Mouse (Mus musculus) spleen, postnatal 4 days (tissue): ENCODE measurements around the gene Praf2.
A peak's percentile ranks its signal among the peaks of the same experiment; 100 is the strongest.
"Not testable (repeated sequence)": the region's sequence is repeated elsewhere in the genome, so short reads cannot be mapped to it uniquely, and the experiment has no call there.

Experiments used
- DNase-seq, 2 experiments: peaks; one replicate each; pipeline ENCODE4 v3.0.0; 2022; ENCODE audit warnings: low spot score in 2 of 2

Gene Praf2

DNA sequence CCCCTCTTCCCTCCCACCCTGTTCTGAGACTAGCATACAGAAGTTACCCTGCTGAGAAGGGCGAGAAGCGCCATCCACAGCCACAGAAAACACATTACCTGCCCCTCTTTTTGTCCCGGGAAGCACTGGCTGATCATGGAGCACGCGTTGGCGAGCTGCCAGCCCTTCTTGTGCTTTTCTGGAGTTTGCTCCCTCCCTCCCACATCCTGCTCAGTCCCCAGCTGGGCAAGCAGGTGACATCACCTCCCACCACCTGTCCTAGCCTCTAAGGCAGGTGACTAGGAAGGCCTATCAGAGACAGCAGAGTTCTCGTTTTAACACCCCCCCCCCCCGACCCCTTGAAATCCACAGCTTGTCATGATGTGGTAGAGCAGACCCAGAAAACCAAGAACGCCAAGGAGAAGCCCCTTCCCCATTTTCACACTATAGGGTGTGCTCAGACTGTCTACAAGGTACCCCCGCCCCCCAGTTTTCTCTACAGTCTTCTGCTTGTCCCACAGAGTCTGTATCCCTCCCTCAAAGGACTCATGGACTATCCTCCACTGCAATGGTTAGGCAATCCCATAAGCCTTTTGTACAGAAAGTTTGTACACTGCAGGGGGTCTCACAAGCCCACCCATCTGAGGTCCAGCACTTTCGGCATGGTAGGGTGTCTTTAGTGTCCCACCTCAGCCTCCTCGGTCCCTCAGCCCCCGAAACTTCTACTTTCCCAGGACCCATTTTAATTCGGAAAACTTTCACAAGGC, 11.3 kb downstream of the Praf2 start:
- no peak for DNase-seq

DNA sequence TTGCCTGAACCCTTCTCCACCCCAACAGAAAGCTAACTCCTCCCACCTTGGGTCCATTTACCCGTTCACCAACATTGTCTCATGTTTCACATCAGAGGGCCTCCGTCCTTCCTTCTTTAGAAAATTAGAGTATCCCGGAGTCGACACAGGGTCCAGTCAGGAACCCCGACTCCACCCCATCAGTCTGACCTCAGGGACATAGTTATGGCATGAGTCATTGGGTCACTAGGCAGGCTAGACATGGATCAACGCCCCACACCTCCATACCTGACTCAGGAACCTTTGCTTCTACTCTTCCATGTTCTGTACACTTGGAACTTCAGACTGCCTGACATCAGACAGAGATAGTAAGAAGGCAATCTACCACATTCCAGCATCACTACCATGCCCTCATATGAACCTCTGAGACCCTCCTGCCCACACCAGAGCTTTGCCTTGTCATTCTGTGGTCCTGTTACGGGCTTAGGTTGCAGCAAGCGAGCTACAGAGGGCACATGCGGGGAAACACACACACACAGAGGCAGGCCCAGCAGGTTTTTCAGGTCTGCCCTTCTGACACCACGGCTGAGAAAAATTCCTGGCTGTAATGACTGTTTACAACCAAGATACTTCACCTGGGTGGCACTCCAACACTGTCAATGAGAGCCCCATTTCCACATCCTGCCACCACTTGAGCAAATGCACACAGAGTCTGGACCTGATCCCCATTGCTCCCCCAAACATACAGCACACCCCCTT, 12.0 kb downstream of the Praf2 start:
- DNase-seq: no peak

DNA sequence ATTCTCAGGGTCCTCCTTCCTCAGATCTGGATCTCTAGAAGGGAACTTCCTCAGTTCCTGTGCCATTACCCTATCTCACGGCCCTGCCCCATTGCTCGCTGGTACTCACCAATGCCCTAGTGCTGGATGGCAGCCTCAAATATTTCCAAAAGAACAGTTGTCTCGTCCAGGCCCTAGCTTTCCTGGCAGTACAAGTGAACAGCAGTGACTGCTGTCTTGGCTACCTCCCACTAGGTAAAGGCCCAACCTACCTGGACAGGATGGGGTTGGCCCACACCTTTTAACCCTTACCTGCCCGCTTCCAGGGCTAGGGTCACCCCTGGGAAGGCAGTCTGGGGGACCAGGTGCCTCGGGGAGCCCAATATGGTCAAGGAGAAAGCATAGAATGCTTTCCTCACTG, 12.9 kb downstream of the Praf2 start:
- DNase-seq: no peak

DNA sequence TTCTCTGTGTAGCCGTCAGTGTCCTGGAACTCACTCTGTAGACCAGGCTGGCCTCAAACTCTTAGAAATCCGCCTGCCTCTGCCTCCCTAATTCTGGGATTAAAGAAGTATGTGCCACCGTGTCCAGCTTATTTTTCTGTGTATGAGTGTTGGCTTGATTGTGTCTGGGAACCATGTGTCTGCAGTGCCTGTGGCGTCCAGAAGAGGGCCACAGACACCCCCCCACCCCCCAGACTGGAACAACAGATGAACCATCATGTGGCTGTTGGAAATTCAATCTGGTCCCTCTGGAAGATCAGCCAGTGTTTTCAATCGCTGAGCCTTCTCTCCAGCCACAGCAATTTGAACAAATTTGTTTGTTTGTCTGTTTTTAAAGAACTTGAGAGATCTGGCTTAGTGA, 15.2 kb downstream of the Praf2 start:
- no peak for DNase-seq

DNA sequence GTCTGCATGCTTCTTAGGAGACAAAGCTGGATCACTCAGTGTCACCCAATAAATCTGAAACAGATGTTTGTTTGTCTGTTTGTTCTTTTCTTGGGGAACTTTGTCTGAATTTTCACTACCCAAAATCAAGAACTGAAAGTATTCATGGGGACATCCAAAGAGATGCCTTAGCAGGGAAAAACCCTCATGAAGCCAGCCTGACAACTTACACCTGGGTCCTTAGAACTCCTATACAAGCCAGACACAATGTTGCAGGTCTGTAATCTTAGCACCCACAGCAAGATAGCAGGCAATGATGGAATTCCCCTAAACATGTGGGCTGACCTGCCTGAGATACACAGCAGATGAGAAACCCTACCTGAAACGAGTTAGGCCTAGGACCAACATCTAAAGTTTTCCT, 16.7 kb downstream of the Praf2 start:
- no peak for DNase-seq

DNA sequence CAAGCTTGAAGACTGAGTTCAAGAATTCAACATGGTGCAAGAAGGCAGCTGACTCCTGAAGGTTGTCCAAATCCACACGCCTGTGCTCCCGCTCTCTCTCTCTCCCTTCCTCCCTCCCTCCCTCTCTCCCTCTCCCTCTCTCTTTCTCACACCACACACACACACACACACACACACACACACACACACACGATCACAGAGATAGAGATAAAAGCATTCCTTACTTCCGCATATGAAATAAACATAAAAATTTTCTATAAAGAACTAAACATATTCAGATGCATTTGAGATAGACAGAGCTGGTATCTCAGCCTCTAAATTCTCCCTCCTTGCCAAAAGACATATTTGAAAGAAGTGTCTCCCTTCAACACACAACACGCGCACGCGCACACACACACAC, 17.2 kb downstream of the Praf2 start:
- no peak for DNase-seq

DNA sequence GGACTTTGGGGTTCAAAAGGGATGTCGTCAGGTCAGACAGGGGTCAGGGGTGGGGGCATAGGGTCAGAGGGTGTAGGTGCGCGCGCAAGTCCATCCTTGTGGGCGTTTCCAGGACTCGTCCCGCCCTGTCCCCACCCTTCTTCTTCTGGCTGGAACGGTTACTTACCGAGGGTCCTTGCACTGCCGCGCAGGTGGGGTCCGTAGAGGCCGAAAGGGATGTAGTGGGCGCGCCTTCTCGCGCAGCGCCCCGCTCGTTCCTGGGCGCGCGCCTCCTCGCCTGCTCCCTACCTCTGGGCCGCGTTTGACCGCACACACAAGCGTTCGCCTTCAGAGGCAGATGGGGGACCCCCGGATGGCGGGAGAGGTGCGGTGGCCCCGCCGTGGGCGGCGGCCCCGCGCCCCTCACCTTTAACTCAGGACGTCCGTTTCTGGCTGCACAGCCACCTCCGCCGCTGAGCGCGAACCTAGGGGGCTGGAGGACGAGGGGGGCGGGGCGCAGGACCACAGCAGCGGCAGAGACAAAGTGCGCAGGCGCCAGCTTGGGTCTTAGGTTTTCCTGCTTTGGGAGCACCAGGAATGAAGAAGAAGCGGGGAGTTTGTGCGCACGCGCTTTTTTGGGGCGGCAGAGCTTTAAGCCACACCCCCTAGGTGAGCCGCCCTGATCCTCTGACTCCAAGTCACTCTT, 22.3 kb downstream of the Praf2 start, which contains the start of gene Ccdc120:
Ccdc120 (minus strand) TSS at position 474 of the 685 bp plus-strand sequence.
- DNase-seq: no peak

DNA sequence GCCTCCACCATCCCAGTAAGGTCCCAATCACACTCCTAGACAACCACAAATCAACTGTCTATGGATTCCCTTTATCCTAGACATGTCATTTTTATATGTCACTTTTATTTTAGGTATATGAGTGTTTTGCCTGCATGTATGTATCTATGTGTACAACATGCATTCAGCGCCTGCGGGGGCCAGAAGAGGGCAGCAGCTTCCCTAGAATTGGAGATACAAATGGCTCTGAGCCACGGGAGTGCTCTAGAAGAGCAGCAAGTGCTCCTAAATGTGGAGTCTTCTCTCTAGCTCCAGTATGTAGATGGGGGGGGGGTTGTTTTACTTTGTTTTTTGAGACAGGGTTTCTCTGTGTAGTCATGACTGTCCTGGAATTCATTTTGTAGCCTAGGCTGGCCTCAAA, 25.4 kb downstream of the Praf2 start:
- DNase-seq: not testable (repeated sequence)

DNA sequence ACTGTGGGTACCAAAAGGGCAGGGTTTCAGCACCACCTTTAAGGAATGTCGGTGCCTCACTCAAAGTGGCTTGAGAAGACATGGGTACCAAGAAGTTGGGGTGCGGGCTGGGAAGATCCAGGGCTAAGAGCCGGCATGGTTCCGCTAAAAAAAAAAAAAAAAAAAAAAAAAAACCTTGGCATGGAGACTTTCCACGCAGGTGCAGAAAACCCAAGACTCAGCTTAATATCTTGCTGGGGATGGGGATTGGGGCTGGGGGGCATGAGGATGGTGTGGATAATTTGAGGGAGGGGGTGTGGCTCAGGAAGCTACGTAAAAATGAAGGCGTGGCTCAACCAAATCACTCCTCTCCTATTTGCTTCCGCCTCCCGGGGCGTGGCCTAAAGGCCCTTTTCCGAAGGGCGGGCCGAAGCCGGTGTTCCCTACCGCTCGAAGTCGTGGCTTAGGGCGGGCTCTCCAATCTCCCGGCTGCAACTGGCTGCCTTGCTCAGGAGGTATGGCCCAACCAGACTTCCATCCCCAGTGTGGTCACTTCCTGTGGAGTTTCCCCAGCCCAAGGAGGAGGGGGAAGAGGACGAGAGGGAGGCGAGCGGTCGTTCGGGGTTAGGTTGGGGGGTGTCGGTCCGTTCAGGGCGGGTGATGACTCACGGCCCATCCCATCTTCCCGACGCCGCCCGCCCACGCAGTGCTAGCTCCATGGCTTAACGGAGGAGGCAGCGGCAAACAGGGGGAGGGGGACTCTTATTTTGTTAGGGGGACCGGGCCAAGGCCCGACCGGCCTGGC, 34.1 kb downstream of the Praf2 start, which contains the start of gene Tfe3:
Tfe3 (plus strand) TSS at position 424 of the 784 bp plus-strand sequence.
- peak; percentile 88 to 89 for DNase-seq

DNA sequence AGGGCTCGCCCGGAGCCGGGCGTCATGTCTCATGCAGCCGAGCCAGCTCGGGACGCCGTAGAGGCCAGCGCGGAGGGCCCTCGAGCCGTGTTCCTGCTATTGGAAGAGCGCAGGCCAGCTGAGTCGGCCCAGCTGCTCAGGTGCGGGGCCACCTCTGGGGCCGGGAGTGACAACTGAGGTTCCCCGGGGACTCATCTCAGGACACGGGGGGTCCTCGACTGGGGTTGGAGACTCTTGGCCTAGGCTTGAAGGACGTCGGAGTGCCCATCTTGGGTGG, 34.6 kb downstream of the Praf2 start:
- DNase-seq: no peak

DNA sequence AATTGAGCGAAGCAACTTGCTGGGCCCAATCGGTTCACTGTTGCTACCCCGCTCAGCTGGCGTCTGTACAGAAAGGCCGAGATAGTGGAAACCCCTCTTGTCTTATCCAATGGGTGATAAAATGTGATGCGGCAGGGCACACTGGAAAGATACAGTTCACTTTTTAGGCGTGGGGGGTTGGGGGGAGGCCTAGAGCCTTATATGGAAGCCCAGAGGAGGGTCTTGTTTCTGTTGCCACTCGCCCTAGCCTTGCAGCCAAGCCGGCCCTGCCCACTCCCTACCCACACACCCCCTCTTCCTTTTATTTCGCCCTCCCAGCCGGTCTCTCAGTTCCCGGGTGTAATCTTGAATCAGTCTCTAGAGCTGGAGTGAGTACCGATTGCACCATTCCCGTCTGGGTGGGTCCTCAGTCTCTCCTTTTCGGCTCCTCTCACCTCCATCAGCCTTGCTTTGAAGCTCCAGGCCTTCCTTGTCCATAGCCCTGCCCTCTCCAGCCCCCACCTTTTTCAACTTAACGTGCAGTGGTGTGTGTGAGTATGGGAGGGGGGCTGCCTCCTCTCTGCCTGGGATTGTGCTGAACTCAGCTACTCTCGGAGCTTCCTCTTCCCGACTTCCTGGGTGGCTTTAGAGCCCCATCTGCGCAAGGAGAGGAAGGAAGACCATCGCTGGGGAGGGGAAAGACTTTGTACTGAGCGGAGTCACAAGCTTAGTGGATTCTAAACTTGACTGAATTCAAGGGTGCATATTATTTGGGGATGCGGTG, 35.6 kb downstream of the Praf2 start:
- peak; percentile 16 to 65 for DNase-seq

DNA sequence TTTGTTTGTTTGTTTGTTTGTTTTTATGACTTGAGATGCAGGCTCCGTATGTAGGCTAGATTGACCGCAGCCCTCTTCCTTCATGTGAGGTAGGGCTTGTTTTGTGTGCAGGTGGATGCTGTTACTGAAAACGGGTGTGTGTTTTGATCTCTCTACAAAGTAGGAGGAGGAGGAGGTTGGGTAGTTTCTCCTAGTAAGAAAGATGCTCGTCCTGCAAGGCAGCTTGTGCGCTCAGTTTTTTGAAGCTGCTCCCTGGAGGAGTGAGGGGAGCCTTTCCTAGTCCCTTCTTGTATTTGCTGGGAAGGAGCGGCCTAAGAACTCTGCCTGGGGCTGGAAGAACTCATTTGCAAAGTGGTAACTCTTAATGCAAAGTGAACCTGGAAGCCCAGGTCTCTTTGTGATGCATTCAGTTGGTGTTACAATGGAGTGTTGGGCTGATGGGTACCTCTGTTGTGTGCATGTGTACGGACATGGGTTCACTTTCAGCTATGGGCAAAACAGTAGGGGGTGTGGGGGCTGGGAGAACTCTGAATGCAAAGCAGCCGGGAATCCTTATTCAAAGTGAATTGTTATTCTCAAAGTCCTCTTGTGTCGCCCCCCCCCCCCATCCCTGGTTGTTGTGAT, 36.5 kb downstream of the Praf2 start:
- DNase-seq: no peak

DNA sequence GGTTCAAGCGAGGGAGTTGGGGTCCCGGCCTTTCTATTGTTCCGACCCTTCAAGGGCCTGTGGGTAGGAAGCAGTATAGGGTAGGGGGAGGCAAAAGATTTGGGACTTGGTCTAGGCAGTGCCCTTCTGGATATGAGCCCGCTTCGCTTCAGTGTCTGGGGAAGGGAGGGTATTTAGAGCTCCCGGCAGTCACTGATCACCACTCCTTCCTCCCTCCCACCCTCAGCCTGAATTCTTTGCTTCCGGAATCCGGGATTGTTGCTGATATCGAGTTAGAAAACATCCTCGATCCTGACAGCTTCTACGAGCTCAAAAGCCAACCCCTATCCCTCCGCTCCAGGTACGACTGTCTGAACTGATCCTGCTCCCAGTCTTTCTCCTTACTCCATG, 37.0 kb downstream of the Praf2 start:
- DNase-seq: no peak

DNA sequence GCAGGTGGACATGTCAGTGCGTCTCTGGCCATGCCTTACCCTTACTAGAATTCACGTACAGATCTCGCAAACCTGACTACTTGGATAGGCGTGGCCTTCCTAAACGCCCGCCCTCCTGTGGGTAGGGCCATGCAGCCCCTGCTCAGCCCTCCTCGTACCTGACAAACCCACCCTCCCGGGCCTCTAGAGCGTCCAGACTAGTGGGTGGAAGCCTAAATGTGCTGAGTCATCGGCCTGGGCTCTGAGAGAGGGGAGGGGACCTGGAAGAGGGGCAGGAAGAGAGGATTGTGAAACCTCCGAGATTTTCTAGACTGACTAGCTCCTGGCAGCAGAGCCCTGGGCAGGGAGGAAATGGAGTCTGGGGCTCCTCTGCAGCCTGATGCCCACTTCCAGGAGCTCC, 37.5 kb downstream of the Praf2 start:
- peak; percentile 30 to 68 for DNase-seq

DNA sequence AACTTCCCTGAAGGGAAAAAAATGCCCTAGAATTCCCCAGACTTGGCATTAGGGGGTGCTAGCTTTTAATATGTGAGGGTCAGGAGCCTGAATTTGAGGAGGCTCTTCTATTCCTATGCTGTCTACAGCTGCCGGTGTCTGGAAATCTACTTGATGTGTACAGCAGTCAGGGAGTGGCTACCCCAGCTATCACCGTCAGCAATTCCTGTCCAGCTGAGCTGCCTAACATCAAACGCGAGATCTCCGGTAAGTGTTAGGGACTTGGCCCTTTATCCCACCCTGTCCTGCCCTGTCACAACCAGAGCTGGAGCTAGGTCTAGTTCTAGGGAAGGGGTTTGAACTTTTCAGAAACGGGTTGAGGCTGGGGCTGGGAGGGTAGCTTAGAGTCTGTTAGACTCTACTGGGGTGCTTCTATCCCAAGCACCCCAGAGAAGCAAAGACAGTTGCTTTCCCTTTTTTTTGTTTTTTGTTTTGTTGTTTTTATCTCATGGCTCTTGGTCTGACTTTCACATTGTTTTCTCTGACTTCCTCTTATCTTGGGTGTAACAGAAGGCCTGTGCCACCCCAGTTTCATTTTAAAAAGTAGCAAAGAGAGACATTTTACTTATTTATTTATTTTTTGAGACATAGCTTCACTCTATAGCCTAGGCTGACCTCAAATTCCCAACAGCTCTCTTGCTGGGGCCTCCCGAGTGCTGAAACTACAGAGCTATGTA, 41.2 kb downstream of the Praf2 start:
- DNase-seq: no peak

DNA sequence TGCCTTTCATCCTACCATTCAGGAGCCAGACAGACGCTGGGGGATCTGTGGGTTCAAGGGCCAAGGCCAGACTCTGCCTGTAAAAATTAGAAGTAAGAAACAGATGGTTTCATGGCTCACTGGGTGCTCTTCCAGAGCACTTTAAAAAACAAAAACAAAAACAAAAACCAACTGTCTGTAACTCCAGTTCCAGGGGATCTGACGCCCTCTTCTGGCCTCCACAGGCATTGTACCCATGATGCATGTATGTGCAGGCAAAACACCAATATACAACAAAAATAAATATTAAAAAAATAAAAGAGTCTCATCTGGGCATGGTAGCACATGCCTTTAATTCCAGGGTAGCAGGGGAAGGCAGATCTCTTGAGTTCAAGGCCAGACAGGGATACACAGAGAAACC, 44.5 kb downstream of the Praf2 start:
- peak in 1 of 2 experiments; percentile 20 for DNase-seq

DNA sequence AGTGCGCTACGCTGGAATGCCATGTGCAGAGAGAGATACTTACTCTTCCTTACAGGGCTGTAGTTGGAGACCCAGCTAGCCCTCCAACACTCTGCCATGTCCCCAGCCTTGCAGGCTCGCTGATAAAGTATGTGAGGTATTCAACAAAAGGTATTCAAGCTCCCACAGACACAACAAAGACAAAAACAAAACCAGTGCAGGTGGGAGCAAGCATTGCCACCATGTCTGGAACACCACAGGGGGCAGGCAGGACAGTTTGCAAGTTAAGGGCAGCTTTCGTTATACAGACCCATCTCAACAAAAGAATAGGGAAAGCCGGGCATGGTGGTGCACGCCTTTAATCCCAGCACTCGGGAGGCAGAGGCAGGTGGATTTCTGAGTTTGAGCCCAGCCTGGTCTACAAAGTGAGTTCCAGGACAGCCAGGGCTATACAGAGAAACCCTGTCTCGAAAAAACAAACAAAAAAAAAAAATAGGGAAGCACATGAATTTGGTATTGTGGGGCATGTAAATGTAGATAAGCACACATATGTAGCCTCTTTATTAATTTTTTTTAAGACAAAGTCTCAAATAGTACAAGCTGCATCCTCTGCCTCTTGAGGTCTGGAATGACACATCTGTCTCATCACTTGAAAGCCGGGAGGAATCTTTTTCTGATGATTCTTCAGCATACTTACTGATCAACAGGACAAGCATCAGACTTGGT, 47.4 kb downstream of the Praf2 start:
- DNase-seq: no peak

DNA sequence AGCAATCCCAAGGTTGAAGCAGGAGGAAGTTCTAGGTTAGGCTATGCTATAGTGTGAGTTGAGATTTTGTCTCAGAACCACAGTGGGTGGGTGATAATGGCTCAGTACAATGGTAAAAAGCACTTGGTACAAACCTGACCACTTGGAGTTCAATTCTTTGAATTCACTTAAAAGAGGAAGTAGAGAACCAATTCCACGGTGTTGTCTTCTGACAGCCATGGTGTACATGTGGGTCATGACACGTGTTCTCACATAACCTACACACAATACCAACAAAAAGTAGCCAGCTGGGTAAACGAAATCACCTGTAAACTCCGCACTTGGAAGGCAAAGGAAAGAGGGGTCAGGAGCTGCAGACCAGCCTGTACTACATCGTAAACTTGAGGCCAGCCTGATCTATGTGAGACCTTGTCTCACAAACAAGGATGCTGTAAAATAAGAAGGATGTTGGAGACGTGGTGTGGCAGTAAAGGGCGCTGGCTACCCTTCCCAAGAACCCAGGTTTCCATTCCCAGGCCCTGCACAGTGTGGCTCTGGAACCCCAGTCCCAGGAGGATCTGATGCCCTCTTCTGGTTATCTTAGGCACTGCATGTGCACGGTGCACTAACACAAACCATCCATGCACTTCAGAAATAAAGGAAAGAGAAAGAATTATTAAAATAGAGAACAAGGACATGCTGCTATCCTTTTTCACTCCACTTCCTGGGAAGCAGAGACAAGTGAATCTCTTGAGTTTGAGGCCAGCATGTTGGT, 48.3 kb downstream of the Praf2 start:
- peak; percentile 66 to 84 for DNase-seq
